Mouse (Mus musculus) MEL (cell line): ENCODE data around the gene Ssna1.

Experiments used
- CTCF ChIP-seq, 3 experiments: IDR thresholded peaks in 2 of 3; conservative IDR thresholded peaks in 1 of 3; 2 replicates each; pipeline ENCODE4 v1.5.1; 2011 to 2012; ENCODE audit warnings: low read length in 3 of 3, low read depth in 2 of 3, mild to moderate bottlenecking in 2 of 3, improper control_type of control experiment in 1 of 3, inconsistent platforms in 1 of 3, mixed read lengths in 1 of 3, moderate library complexity in 1 of 3; ENCODE audit not compliant: control insufficient read depth in 1 of 3, insufficient read depth in 1 of 3, poor library complexity in 1 of 3, severe bottlenecking in 1 of 3
- EP300 ChIP-seq, 2 experiments: IDR thresholded peaks; 2 replicates each; pipeline ENCODE4 v1.6.1; 2011; ENCODE audit warnings: improper control_type of control experiment in 2 of 2, low read length in 2 of 2, low read depth in 1 of 2, mild to moderate bottlenecking in 1 of 2
- MAFK ChIP-seq: IDR thresholded peaks from 2 replicates; pipeline ENCODE4 v1.6.1; 2011; ENCODE audit warnings: low read depth, mild to moderate bottlenecking, low read length, improper control_type of control experiment, borderline replicate concordance
- MAX ChIP-seq: IDR thresholded peaks from 2 replicates; pipeline ENCODE4 v1.6.1; 2011; ENCODE audit warnings: low read length, improper control_type of control experiment
- MYC ChIP-seq: IDR thresholded peaks from 2 replicates; pipeline ENCODE4 v1.6.1; 2011; ENCODE audit warnings: low read depth, mild to moderate bottlenecking, low read length, improper control_type of control experiment, moderate library complexity
- POLR2A ChIP-seq, 2 experiments: IDR thresholded peaks; 2 replicates each; pipeline ENCODE4 v1.6.1; 2011 to 2012; ENCODE audit warnings: low read length in 2 of 2, mild to moderate bottlenecking in 2 of 2, control low read depth in 1 of 2, improper control_type of control experiment in 1 of 2, low read depth in 1 of 2, moderate library complexity in 1 of 2; ENCODE audit not compliant: control insufficient read depth in 1 of 2, insufficient read depth in 1 of 2, poor library complexity in 1 of 2
- POLR2AphosphoS5 ChIP-seq: IDR thresholded peaks from 2 replicates; pipeline ENCODE4 v1.6.1; 2012; ENCODE audit warnings: low read depth, borderline replicate concordance, mild to moderate bottlenecking, inconsistent platforms, low read length, moderate library complexity, mixed read lengths
- SIN3A ChIP-seq: IDR thresholded peaks from 2 replicates; pipeline ENCODE4 v1.6.1; 2012; ENCODE audit warnings: low read length, improper control_type of control experiment, inconsistent platforms
- SMC3 ChIP-seq: IDR thresholded peaks from 2 replicates; pipeline ENCODE4 v1.6.1; 2011; ENCODE audit warnings: low read depth, low read length, improper control_type of control experiment
- UBTF ChIP-seq: IDR thresholded peaks from 2 replicates; pipeline ENCODE4 v1.6.1; 2012; ENCODE audit warnings: low read depth, mild to moderate bottlenecking, inconsistent platforms, low read length, improper control_type of control experiment, moderate library complexity, borderline replicate concordance; ENCODE audit not compliant: insufficient read depth
- USF1 ChIP-seq: IDR thresholded peaks from 2 replicates; pipeline ENCODE4 v1.6.1; 2014; ENCODE audit warnings: low read depth, mild to moderate bottlenecking, inconsistent platforms, low read length, improper control_type of control experiment, moderate library complexity
- ZNF384 ChIP-seq: IDR thresholded peaks from 2 replicates; pipeline ENCODE4 v1.6.1; 2012; ENCODE audit warnings: low read depth, mild to moderate bottlenecking, inconsistent platforms, low read length, improper control_type of control experiment

GRCm38 (mm10) chr2:25227406-25227805 is 44.8 kb downstream of the Ssna1 start:
- no peak for TF ChIP-seq POLR2A (IDR thresholded peaks at IDR 0.05; ENCODE audit: control insufficient read depth in 1 of 2, insufficient read depth in 1 of 2, low read depth in 1 of 2, low read length in 2 of 2, poor library complexity in 1 of 2)
- no peak for TF ChIP-seq POLR2AphosphoS5
- TF ChIP-seq EP300 (IDR thresholded peaks at IDR 0.05; ENCODE audit: low read depth in 1 of 2, low read length in 2 of 2) = no peak
- TF ChIP-seq SIN3A = no peak
- no peak for TF ChIP-seq CTCF (IDR thresholded peaks at IDR 0.05 in 2 of 3, conservative IDR thresholded peaks at IDR 0.05 in 1 of 3; ENCODE audit: control insufficient read depth in 1 of 3, insufficient read depth in 1 of 3, low read depth in 2 of 3, low read length in 3 of 3, poor library complexity in 1 of 3, severe bottlenecking in 1 of 3)
- no peak for TF ChIP-seq SMC3
- TF ChIP-seq ZNF384 = no peak
- TF ChIP-seq MYC = no peak
- TF ChIP-seq UBTF = no peak
- TF ChIP-seq MAX = no peak
- TF ChIP-seq MAFK = no peak
- TF ChIP-seq USF1 = no peak
